Mouse (Mus musculus): ENCODE results near the gene Bcl3. TPM values are rescaled to one million over a fixed set of nuclear protein-coding genes. Genes with fewer than 3 reads are reported as not detected.

Bcl3 gene
- polyA plus RNA-seq (2015; fragmentation: Nextera tagmentation; extraction: Ambion mirVana) = 0.65 and 1.0 TPM in 2 replicates

DNA sequence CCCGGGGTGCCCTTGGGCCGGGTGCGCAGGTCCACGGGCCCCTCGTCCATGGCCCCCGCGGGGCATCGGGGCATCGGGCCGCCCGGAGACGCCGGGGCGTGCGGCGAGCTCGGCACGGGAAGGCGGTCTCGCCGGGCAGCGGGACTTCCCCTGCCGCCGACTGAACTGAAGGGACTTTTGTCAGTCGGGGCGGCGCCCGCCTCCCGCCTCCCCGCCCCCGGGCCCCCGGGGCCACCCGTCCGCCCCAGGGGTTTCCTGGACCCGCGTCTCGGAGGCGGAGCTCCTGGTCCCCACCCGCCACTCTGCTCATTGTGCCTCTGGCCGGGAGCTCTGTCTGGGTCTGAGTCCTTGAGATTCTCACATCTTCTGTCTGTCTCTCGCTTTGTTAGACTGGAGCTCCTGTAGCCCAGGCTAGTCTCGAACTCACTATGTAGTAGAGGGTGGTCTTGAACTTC, at the start of gene Bcl3:
Gene Bcl3, minus strand, starts transcription at position 167 of the 455 bp plus-strand sequence.
- WGBS = 3% methylated on average over 13 of the region's 42 CpGs
- Histone ChIP-seq H3K4me2 (ENCODE audit: low read length) (peak within 1 kb of the TSS; percentile 54), H3K9me3 (replicated peaks; ENCODE audit: control insufficient read depth, low read length, poor library complexity, severe bottlenecking) (no peaks in the 10 kb centered on the region), H3K9ac (ENCODE audit: low read depth, low read length) (peak within 1 kb of the TSS; percentile 49), H3K4me1 (ENCODE audit: control insufficient read depth, insufficient read depth, low read length) (peaks cover 7% of the 10 kb centered on the region), H3K27ac (ENCODE audit: low read length) (no peak within 1 kb of the TSS), H3K27me3 (ENCODE audit: control insufficient read depth, insufficient read depth, low read depth, low read length) (peaks cover 26% of the 10 kb centered on the region), H3K36me3 (ENCODE audit: control insufficient read depth, insufficient read depth, low read length) (no peaks in the 10 kb centered on the region), H3K4me3 (ENCODE audit: low read depth, low read length) (peak within 1 kb of the TSS; percentile 33)
- no peak for ATAC-seq

DNA sequence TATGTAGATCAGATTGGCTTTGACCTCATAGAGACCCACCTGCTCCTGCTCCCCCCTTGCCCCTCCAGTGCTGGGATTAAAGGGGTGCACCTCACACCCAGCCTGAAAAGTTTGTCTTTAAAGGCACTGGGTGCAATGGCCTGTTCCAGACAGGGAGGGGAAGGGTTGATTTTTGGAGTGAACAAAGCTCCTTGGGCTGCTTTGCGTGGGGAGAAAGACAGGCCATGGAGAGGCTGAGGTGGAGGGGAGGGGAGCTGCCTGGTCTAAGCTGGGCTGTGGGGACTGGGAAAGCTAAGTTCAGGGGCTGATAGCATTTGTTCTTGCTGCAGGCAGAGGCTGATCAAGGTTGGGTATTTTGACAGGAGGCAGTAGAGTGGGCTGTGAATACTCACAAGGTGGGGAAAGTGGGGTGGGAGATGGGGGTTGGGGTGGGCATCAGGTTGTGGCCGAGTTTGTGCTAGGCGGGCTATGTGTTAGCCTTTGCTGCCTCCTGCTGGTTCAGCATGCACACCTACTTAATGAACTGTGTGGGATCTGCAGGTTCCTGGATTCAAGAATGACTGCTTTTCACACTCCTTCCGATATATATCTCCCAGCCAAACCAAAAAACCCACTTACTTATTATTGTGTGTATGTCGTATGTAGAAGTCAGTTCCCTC, 49.5 kb upstream of the Bcl3 start:
- no peak overlapping the region for H3K4me2 ChIP-seq (ENCODE audit: low read length)
- 42% methylated on average over 5 of the region's 5 CpGs for WGBS
- H3K4me3 ChIP-seq (ENCODE audit: low read depth, low read length) = no peak overlapping the region
- H3K9ac ChIP-seq (ENCODE audit: low read depth, low read length) = no peak overlapping the region
- no peak overlapping the region for H3K27ac ChIP-seq (ENCODE audit: low read length)
- no peak for ATAC-seq
- no peaks in the 10 kb centered on the region for H3K27me3 ChIP-seq (ENCODE audit: control insufficient read depth, insufficient read depth, low read depth, low read length)
- H3K4me1 ChIP-seq (ENCODE audit: control insufficient read depth, insufficient read depth, low read length) = no peaks in the 10 kb centered on the region
- H3K9me3 ChIP-seq (replicated peaks; ENCODE audit: control insufficient read depth, low read length, poor library complexity, severe bottlenecking) = no peaks in the 10 kb centered on the region; the same call in 1 of the 2 replicates
- no peaks in the 10 kb centered on the region for H3K36me3 ChIP-seq (ENCODE audit: control insufficient read depth, insufficient read depth, low read length)

DNA sequence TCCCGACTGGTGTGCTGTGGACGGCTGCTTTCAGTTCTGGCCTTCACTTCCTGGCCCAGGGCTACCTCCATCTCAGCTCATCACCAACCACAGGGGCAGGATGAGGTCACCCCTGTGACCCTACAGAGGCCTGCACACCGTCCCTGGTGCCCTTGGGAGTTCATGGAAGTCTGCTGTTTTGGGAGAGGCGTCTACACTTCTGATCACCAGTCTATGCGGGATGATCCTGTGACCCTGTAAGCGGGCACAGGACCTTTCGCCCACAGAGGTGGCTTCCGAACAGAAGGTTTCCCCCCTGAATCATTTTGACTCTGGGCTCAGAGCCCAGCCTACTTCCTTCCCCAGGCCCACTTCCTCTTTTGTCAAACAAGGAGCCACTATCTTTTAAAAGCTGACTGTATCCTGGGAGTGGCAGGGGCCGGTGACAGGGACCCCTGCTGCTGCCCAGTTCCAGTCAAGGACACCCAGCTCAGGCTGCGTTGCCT, 48.6 kb upstream of the Bcl3 start:
- Histone ChIP-seq H3K27me3 (ENCODE audit: control insufficient read depth, insufficient read depth, low read depth, low read length) (no peaks in the 10 kb centered on the region), H3K9ac (ENCODE audit: low read depth, low read length) (no peak overlapping the region), H3K36me3 (ENCODE audit: control insufficient read depth, insufficient read depth, low read length) (no peaks in the 10 kb centered on the region), H3K27ac (ENCODE audit: low read length) (no peak overlapping the region), H3K4me1 (ENCODE audit: control insufficient read depth, insufficient read depth, low read length) (no peaks in the 10 kb centered on the region), H3K9me3 (replicated peaks; ENCODE audit: control insufficient read depth, low read length, poor library complexity, severe bottlenecking) (no peaks in the 10 kb centered on the region), H3K4me3 (ENCODE audit: low read depth, low read length) (no peak overlapping the region), H3K4me2 (ENCODE audit: low read length) (no peak overlapping the region)
- ATAC-seq = no peak
- 75% methylated on average over 10 of the region's 10 CpGs for WGBS

DNA sequence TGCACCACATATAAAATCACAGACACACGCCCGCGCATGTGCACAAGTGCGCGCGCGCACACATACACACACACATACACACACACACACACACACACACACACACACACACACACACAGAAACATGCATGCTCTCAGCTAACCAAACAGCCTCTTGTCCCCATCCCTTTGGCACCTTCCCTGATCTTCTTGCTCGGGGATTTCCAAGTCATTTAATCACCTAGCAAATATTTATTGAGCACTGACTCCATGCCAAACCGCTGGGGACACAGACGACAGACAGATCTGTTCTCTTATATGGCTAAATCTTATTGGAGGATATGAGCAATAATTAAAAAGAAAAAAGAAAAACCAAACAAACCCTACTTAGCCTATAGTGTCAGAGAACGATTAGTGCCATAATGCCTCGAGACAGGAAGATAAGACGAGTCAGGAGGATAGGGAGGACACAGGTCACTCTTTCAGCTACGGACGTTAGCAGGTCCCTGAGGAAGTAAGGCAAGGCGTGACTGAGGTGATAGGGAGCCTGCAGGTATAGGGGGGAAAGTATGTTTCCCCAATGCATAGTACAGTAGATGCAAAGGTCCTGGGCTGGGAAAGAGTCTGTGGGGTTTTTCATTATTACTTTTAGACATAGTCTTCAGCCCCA, 45.3 kb upstream of the Bcl3 start:
- H3K9me3 ChIP-seq (replicated peaks; ENCODE audit: control insufficient read depth, low read length, poor library complexity, severe bottlenecking) = no peaks in the 10 kb centered on the region
- ATAC-seq = no peak
- no peak overlapping the region for H3K4me2 ChIP-seq (ENCODE audit: low read length)
- H3K9ac ChIP-seq (ENCODE audit: low read depth, low read length) = no peak overlapping the region
- no peak overlapping the region for H3K4me3 ChIP-seq (ENCODE audit: low read depth, low read length)
- no peaks in the 10 kb centered on the region for H3K36me3 ChIP-seq (ENCODE audit: control insufficient read depth, insufficient read depth, low read length)
- H3K4me1 ChIP-seq (ENCODE audit: control insufficient read depth, insufficient read depth, low read length) = no peaks in the 10 kb centered on the region
- no peak overlapping the region for H3K27ac ChIP-seq (ENCODE audit: low read length)
- H3K27me3 ChIP-seq (ENCODE audit: control insufficient read depth, insufficient read depth, low read depth, low read length) = no peaks in the 10 kb centered on the region
- 90% methylated on average over 16 of the region's 16 CpGs for WGBS

DNA sequence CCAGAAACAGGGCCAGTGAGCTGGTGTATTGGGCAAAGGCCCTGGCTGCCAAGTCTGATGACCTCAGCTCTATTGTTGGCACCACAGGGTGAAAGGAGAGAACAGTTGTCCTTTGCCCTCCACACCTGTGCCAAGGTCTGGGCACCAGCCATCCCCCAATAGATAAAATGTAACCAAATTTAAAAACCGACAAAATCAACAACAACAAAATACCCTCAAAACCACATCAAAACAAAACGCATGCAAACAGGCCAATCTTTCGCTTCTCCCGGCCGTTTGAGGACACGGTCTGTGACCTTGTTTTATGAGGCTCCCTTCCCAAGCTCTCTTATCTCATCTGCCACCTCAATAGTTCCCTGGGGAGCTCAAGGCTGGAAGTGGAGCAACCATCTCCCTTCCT, 43.9 kb upstream of the Bcl3 start:
- Histone ChIP-seq H3K36me3 (ENCODE audit: control insufficient read depth, insufficient read depth, low read length) (no peaks in the 10 kb centered on the region), H3K4me1 (ENCODE audit: control insufficient read depth, insufficient read depth, low read length) (no peaks in the 10 kb centered on the region), H3K9ac (ENCODE audit: low read depth, low read length) (no peak overlapping the region), H3K9me3 (replicated peaks; ENCODE audit: control insufficient read depth, low read length, poor library complexity, severe bottlenecking) (no peaks in the 10 kb centered on the region), H3K4me3 (ENCODE audit: low read depth, low read length) (no peak overlapping the region), H3K27ac (ENCODE audit: low read length) (no peak overlapping the region), H3K4me2 (ENCODE audit: low read length) (no peak overlapping the region), H3K27me3 (ENCODE audit: control insufficient read depth, insufficient read depth, low read depth, low read length) (no peaks in the 10 kb centered on the region)
- no peak for ATAC-seq
- 91% methylated on average over 6 of the region's 6 CpGs for WGBS

DNA sequence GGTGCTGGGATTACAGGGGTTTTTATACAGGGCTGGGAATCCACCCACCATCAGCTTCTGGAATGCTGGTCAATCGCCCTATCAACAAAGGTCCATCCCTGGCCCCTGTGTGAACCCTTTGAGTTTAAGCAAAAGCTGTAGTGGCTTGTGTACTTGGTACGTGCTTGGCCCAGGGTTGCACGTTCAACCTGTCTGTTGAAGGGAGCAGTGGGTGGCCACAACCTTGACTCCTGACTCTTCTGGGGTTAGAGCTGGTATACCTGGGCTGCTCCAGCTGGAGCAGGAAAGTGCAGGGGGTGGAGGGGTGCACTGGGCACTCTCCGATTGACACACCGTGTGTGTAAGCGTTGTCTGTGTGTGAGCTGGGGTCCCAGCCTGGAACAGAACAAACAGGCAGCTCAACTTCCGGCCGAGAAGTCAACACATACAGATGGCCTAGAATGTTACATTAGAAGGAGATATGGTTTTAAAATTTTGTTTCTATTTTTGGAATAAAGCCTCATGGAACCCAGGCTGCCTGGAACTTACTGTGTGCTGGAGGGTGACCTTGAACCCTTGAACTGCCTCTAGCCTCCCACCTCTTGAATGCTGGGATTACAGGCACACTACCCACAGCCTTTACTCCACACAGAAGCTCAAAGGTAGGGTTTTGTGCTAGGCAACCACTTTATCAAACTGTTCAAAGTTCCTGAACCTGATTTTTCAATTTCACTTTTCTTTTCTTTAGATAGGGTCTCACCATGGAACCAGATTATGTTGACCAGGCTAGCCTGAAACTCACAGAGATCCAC, 42.9 kb upstream of the Bcl3 start:
- Histone ChIP-seq H3K27me3 (ENCODE audit: control insufficient read depth, insufficient read depth, low read depth, low read length) (no peaks in the 10 kb centered on the region), H3K27ac (ENCODE audit: low read length) (no peak overlapping the region), H3K9ac (ENCODE audit: low read depth, low read length) (no peak overlapping the region), H3K4me1 (ENCODE audit: control insufficient read depth, insufficient read depth, low read length) (no peaks in the 10 kb centered on the region), H3K4me3 (ENCODE audit: low read depth, low read length) (no peak overlapping the region), H3K9me3 (replicated peaks; ENCODE audit: control insufficient read depth, low read length, poor library complexity, severe bottlenecking) (no peaks in the 10 kb centered on the region), H3K36me3 (ENCODE audit: control insufficient read depth, insufficient read depth, low read length) (no peaks in the 10 kb centered on the region), H3K4me2 (ENCODE audit: low read length) (no peak overlapping the region)
- 87% methylated on average over 8 of the region's 8 CpGs for WGBS
- ATAC-seq = no peak

DNA sequence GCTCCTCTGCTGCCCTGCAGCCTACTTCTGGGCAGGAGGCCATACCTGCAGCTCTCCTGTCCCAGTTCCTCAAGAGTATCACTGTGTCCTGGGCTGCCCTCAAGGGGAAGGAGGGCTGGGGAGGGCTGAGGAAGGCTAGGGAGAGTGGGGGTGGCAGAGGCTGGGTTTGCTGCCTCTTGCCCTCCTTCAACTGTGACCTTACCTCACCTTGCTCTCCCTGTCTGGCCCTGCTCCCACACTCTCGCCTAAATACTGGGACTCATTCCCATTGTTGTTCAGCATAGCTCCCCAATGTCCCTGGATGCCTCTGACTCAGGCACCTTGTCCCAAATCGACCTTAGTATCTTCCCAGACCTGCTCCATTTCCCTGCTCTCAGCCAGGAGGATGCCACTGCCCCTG, 41.7 kb upstream of the Bcl3 start:
- Histone ChIP-seq H3K4me2 (ENCODE audit: low read length) (no peak overlapping the region), H3K9me3 (replicated peaks; ENCODE audit: control insufficient read depth, low read length, poor library complexity, severe bottlenecking) (no peaks in the 10 kb centered on the region), H3K9ac (ENCODE audit: low read depth, low read length) (no peak overlapping the region), H3K4me3 (ENCODE audit: low read depth, low read length) (no peak overlapping the region), H3K27ac (ENCODE audit: low read length) (no peak overlapping the region), H3K36me3 (ENCODE audit: control insufficient read depth, insufficient read depth, low read length) (no peaks in the 10 kb centered on the region), H3K4me1 (ENCODE audit: control insufficient read depth, insufficient read depth, low read length) (no peaks in the 10 kb centered on the region), H3K27me3 (ENCODE audit: control insufficient read depth, insufficient read depth, low read depth, low read length) (no peaks in the 10 kb centered on the region)
- 34% methylated on average over 2 of the region's 2 CpGs for WGBS
- peak; percentile 10; the same call in 1 of the 2 replicates for ATAC-seq

DNA sequence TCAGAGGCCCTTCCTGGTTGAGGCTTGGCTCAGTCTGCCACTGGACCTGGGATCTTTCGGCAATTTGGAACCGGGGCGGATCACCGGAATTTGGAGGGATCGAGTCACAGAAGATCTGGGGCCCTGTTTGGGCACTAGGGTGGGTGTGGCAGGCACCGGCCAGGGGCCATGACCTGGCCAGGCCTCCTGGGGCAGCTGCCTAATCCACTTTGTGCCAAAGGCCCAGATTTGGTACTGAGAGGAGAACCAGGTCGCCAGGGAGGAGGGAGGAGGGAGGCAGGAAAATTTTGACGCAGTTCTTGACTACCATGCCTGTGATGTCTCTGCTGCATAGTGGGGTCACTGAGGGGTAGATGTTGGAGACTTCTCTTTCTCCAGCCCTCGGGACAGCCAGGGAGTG, 38.6 kb upstream of the Bcl3 start, which contains the start of gene Ceacam16:
Gene Ceacam16, minus strand, starts transcription at position 101 of the 400 bp plus-strand sequence.
- no peaks in the 10 kb centered on the region for H3K4me1 ChIP-seq (ENCODE audit: control insufficient read depth, insufficient read depth, low read length)
- no peak within 1 kb of the TSS for H3K4me2 ChIP-seq (ENCODE audit: low read length)
- H3K27me3 ChIP-seq (ENCODE audit: control insufficient read depth, insufficient read depth, low read depth, low read length) = no peaks in the 10 kb centered on the region
- no peak within 1 kb of the TSS for H3K9ac ChIP-seq (ENCODE audit: low read depth, low read length)
- H3K4me3 ChIP-seq (ENCODE audit: low read depth, low read length) = no peak within 1 kb of the TSS
- 83% methylated on average over 9 of the region's 9 CpGs for WGBS
- H3K9me3 ChIP-seq (replicated peaks; ENCODE audit: control insufficient read depth, low read length, poor library complexity, severe bottlenecking) = no peaks in the 10 kb centered on the region
- no peaks in the 10 kb centered on the region for H3K36me3 ChIP-seq (ENCODE audit: control insufficient read depth, insufficient read depth, low read length)
- no peak within 1 kb of the TSS for H3K27ac ChIP-seq (ENCODE audit: low read length)
- no peak for ATAC-seq
